Mouse (Mus musculus) forebrain, embryonic 14.5 days (tissue): ENCODE measurements around the gene Plekhj1. TPM values are rescaled to one million over a fixed set of nuclear protein-coding genes. Genes with fewer than 3 reads are reported as not detected.

ENCODE experiments used
- ATAC-seq: fragments of 200-750 bp; cut with Nextera tagmentation; 2 replicates; pipeline ENCODE4 v1.8.0; 2017; ENCODE audit warnings: mild to moderate bottlenecking, moderate library complexity
- DNase-seq: peaks from one replicate; pipeline ENCODE4 v3.0.0-alpha.2; 2015; ENCODE audit warnings: low spot score
- H3K27ac ChIP-seq: fragments of 300-500 bp; sonication (generic); 2 replicates; pipeline ENCODE4 v1.5.1; 2014; ENCODE audit warnings: low read depth, mild to moderate bottlenecking, control low read depth, low read length, moderate library complexity
- H3K27me3 ChIP-seq: fragments of 300-500 bp; sonication (generic); replicated peaks from 2 replicates; pipeline ENCODE4 v1.6.1; 2014; ENCODE audit warnings: low read length, control low read depth, mixed read lengths; ENCODE audit not compliant: control insufficient read depth, insufficient read depth
- H3K36me3 ChIP-seq: fragments of 300-500 bp; sonication (generic); 2 replicates; pipeline ENCODE4 v1.6.1; 2014; ENCODE audit warnings: low read length, control low read depth; ENCODE audit not compliant: control insufficient read depth, insufficient read depth
- H3K4me1 ChIP-seq: fragments of 300-500 bp; sonication (generic); 2 replicates; pipeline ENCODE4 v1.6.1; 2014; ENCODE audit warnings: antibody characterized with exemption, low read length, control low read depth; ENCODE audit not compliant: control insufficient read depth, insufficient read depth
- H3K4me2 ChIP-seq: fragments of 300-500 bp; sonication (generic); 2 replicates; pipeline ENCODE4 v1.6.1; 2014; ENCODE audit warnings: mild to moderate bottlenecking, control low read depth, low read length
- H3K4me3 ChIP-seq: fragments of 300-500 bp; sonication (generic); 2 replicates; pipeline ENCODE4 v1.5.1; 2014; ENCODE audit warnings: low read depth, low read length, control low read depth
- H3K9ac ChIP-seq: fragments of 300-500 bp; sonication (generic); 2 replicates; pipeline ENCODE4 v1.6.1; 2014; ENCODE audit warnings: mild to moderate bottlenecking, low read length, control low read depth, moderate library complexity
- H3K9me3 ChIP-seq: fragments of 300-500 bp; sonication (generic); replicated peaks from 2 replicates; pipeline ENCODE4 v1.6.1; 2016; ENCODE audit warnings: low read length, control low read depth, mixed read lengths; ENCODE audit not compliant: control insufficient read depth
- WGBS: fragments of 180-500 bp; shearing (Covaris S2); extraction: QIAGEN DNeasy Blood & Tissue Kit; methylation state at CpG from one replicate; pipeline ENCODE4 v1.1.7; 2014; 5-methylcytosine and 5-hydroxymethylcytosine counted together
- microRNA counts: library from miRNA; unstranded; fragments of <30 nt; microRNA quantifications from one replicate; lab custom pipeline; 2016
- microRNA-seq: library from miRNA; unstranded; fragments of <30 nt; microRNA quantifications from one replicate; pipeline ENCODE4, GENCODE M21; 2016
- polyA plus RNA-seq: library from polyadenylated mRNA; unstranded; fragments of >200 nt; fragmentation: Nextera tagmentation; extraction: Ambion mirVana; gene quantifications from 2 replicates; pipeline ENCODE4 v1.2.1, GENCODE M21; 2014

Gene Plekhj1
- polyA plus RNA-seq, 1 experiment from 2014 or later, result 140 TPM

GRCm38 (mm10) chr10:80754594-80755290 is 43.7 kb downstream of the Plekhj1 start, which contains the start of gene Dot1l:
Gene Dot1l, plus strand, starts transcription at chr10:80755206.
- Histone ChIP-seq H3K4me1 (peaks cover 28% of the 10 kb centered on the region), H3K4me3 (peak within 1 kb of the TSS; percentile 97), H3K9me3 (no peaks in the 10 kb centered on the region), H3K27me3 (no peaks in the 10 kb centered on the region), H3K9ac (peak within 1 kb of the TSS; percentile 95), H3K36me3 (no peaks in the 10 kb centered on the region), H3K4me2 (peak within 1 kb of the TSS; percentile 83), H3K27ac (peak within 1 kb of the TSS; percentile 77)
- 2% methylated on average over 35 of the region's 57 CpGs for WGBS
- ATAC-seq (peak; percentile 95), DNase-seq (peak; percentile 98)

GRCm38 (mm10) chr10:80752079-80752625 is 46.3 kb downstream of the Plekhj1 start:
- Histone ChIP-seq H3K4me2 (peak overlapping the region; percentile 31; the same call in 1 of the 2 replicates), H3K27me3 (no peaks in the 10 kb centered on the region), H3K4me1 (peaks cover 24% of the 10 kb centered on the region), H3K9me3 (no peaks in the 10 kb centered on the region), H3K4me3 (no peak overlapping the region), H3K9ac (no peak overlapping the region), H3K36me3 (no peaks in the 10 kb centered on the region), H3K27ac (no peak overlapping the region)
- ATAC-seq, result peak; percentile 15; the same call in 1 of the 2 replicates
- DNase-seq, result peak; percentile 77
- WGBS, result 5% methylated on average over 6 of the region's 6 CpGs

- no peak overlapping the region for H3K27ac ChIP-seq
- DNase-seq (no peak), ATAC-seq (no peak)
- H3K27me3 ChIP-seq, result no peaks in the 10 kb centered on the region
- no peak overlapping the region for H3K4me3 ChIP-seq
- peaks cover 15% of the 10 kb centered on the region for H3K4me1 ChIP-seq
- no peak overlapping the region for H3K9ac ChIP-seq
- 19% methylated on average over 16 of the region's 16 CpGs for WGBS
- H3K9me3 ChIP-seq, result no peaks in the 10 kb centered on the region
- no peaks in the 10 kb centered on the region for H3K36me3 ChIP-seq
- peak overlapping the region; percentile 31; the same call in 1 of the 2 replicates for H3K4me2 ChIP-seq
Measured at GRCm38 (mm10) chr10:80751188-80751832, 47.1 kb downstream of the Plekhj1 start.

GRCm38 (mm10) chr10:80748609-80749008 is 49.8 kb downstream of the Plekhj1 start:
- H3K9ac ChIP-seq, result no peak overlapping the region
- ATAC-seq (no peak), DNase-seq (peak; percentile 35)
- H3K9me3 ChIP-seq, result no peaks in the 10 kb centered on the region
- no peaks in the 10 kb centered on the region for H3K27me3 ChIP-seq
- WGBS, result 14% methylated on average over 6 of the region's 6 CpGs
- H3K36me3 ChIP-seq, result no peaks in the 10 kb centered on the region
- no peak overlapping the region for H3K27ac ChIP-seq
- no peak overlapping the region for H3K4me3 ChIP-seq
- H3K4me2 ChIP-seq, result no peak overlapping the region
- peaks cover 10% of the 10 kb centered on the region; the same call in 1 of the 2 replicates for H3K4me1 ChIP-seq

- ATAC-seq (no peak), DNase-seq (peak; percentile 73)
- Histone ChIP-seq H3K4me2 (no peak overlapping the region), H3K36me3 (no peaks in the 10 kb centered on the region), H3K27ac (no peak overlapping the region), H3K9ac (no peak overlapping the region), H3K27me3 (no peaks in the 10 kb centered on the region), H3K4me1 (peaks cover 9% of the 10 kb centered on the region; the same call in 1 of the 2 replicates), H3K9me3 (no peaks in the 10 kb centered on the region), H3K4me3 (no peak overlapping the region)
- 16% methylated on average over 3 of the region's 3 CpGs for WGBS
Measured at GRCm38 (mm10) chr10:80747410-80747809, 51.0 kb downstream of the Plekhj1 start.

MicroRNAs within 50 kb of the gene (microRNA counts, 519-probe panel; counts per million panel counts)
- not detected for microRNA mmu-miR-1982 (lab: Ali Mortazavi, UCI)

Small RNA genes within 50 kb of the gene (microRNA-seq; reads per million reads assigned to microRNA genes)
- 4.6 reads per million, percentile 24 among the genes with 10 or more reads in this experiment for gene Mir1982

Other genes with a start within 250 kb of the Plekhj1 start
- 22.3 and 28.8 TPM in 2 replicates for gene Rexo1, start 237.1 kb downstream of the Plekhj1 start, polyA plus RNA-seq
- 6.2 and 6.6 TPM in 2 replicates for gene Klf16, start 221.3 kb downstream of the Plekhj1 start, polyA plus RNA-seq
- 118 and 126 TPM in 2 replicates for gene Abhd17a, start 208.3 kb downstream of the Plekhj1 start, polyA plus RNA-seq
- 57.7 and 61.9 TPM in 2 replicates for gene Scamp4, start 195.8 kb downstream of the Plekhj1 start, polyA plus RNA-seq
- 3.6 and 7.4 TPM in 2 replicates for gene Adat3, start 195.7 kb downstream of the Plekhj1 start, polyA plus RNA-seq
- 1.1 and 1.6 TPM in 2 replicates for gene Gm49322, start 192.6 kb downstream of the Plekhj1 start, polyA plus RNA-seq
- gene Csnk1g2, start 175.8 kb downstream of the Plekhj1 start, polyA plus RNA-seq, result 35.9 and 49.2 TPM in 2 replicates
- 42.6 and 52.2 TPM in 2 replicates for gene Btbd2, start 141.6 kb downstream of the Plekhj1 start, polyA plus RNA-seq
- gene Mknk2, start 120.5 kb downstream of the Plekhj1 start, polyA plus RNA-seq, result 43.1 and 49.1 TPM in 2 replicates
- gene Mob3a, start 96.6 kb downstream of the Plekhj1 start, polyA plus RNA-seq, result 35.7 and 37.2 TPM in 2 replicates
- 16.0 and 21.5 TPM in 2 replicates for gene Izumo4, start 96.4 kb downstream of the Plekhj1 start, polyA plus RNA-seq
- gene Ap3d1, start 56.4 kb downstream of the Plekhj1 start, polyA plus RNA-seq, result 81.0 and 99.5 TPM in 2 replicates
- 13.6 and 19.3 TPM in 2 replicates for gene Dot1l, start 43.4 kb downstream of the Plekhj1 start, polyA plus RNA-seq
- gene Sf3a2, start 428 bp downstream of the Plekhj1 start, polyA plus RNA-seq, result 66.6 and 71.7 TPM in 2 replicates
- gene Amh, start 6.6 kb upstream of the Plekhj1 start, polyA plus RNA-seq, result 0.10 TPM in 1 of 2 replicates, not detected in the other
- gene Jsrp1, start 14.9 kb upstream of the Plekhj1 start, polyA plus RNA-seq, result 0.30 and 0.31 TPM in 2 replicates
- gene Oaz1, start 28.0 kb upstream of the Plekhj1 start, polyA plus RNA-seq, result 1,568 and 1,701 TPM in 2 replicates
- 2.7 and 4.7 TPM in 2 replicates for gene Lingo3, start 45.4 kb upstream of the Plekhj1 start, polyA plus RNA-seq
- 265 and 372 TPM in 2 replicates for gene Lsm7, start 56.6 kb upstream of the Plekhj1 start, polyA plus RNA-seq
- 30.4 and 44.6 TPM in 2 replicates for gene Sppl2b, start 56.6 kb upstream of the Plekhj1 start, polyA plus RNA-seq
- 0.10 and 0.13 TPM in 2 replicates for gene Tmprss9, start 73.2 kb upstream of the Plekhj1 start, polyA plus RNA-seq
- gene Timm13, start 102.3 kb upstream of the Plekhj1 start, polyA plus RNA-seq, result 355 and 398 TPM in 2 replicates
- gene Lmnb2, start 119.6 kb upstream of the Plekhj1 start, polyA plus RNA-seq, result 12.1 and 14.4 TPM in 2 replicates
- 5.2 and 6.2 TPM in 2 replicates for gene Gadd45b, start 131.4 kb upstream of the Plekhj1 start, polyA plus RNA-seq
- 15.3 and 20.8 TPM in 2 replicates for gene Gng7, start 216.3 kb upstream of the Plekhj1 start, polyA plus RNA-seq
- gene Diras1, start 227.0 kb upstream of the Plekhj1 start, polyA plus RNA-seq, result 19.0 and 21.0 TPM in 2 replicates
- 20.7 and 26.9 TPM in 2 replicates for gene Slc39a3, start 238.8 kb upstream of the Plekhj1 start, polyA plus RNA-seq